Mouse (Mus musculus) telencephalon, adult 2 months (tissue): ENCODE data around the gene Sis.
A peak's percentile ranks its signal among the peaks of the same experiment; 100 is the strongest.

Source experiments
- DNase-seq: peaks from one replicate; pipeline ENCODE4 v3.0.0-alpha.2; 2011; ENCODE audit warnings: low read depth, low spot score

Sis gene

GRCm38 (mm10) chr3:72967675-72968074, at the start of gene Sis:
Gene Sis, minus strand, starts transcription at chr3:72967863.
- no peak for DNase-seq

GRCm38 (mm10) chr3:73006045-73006444, 38.4 kb upstream of the Sis start:
- no peak for DNase-seq

GRCm38 (mm10) chr3:73002933-73003696, 35.5 kb upstream of the Sis start:
- no peak for DNase-seq

- no peak for DNase-seq
These were observed 29.9 kb upstream of the Sis start for GRCm38 (mm10) chr3:72997517-72997916.

GRCm38 (mm10) chr3:72990992-72991391, 23.3 kb upstream of the Sis start:
- DNase-seq, result no peak

GRCm38 (mm10) chr3:72976602-72977001, 8.9 kb upstream of the Sis start:
- no peak for DNase-seq

- no peak for DNase-seq
These were observed 48.6 kb downstream of the Sis start for GRCm38 (mm10) chr3:72918919-72919526.

- DNase-seq, result no peak
These were observed 85.2 kb downstream of the Sis start for GRCm38 (mm10) chr3:72882501-72882900.

GRCm38 (mm10) chr3:72868141-72868540, 99.5 kb downstream of the Sis start:
- no peak for DNase-seq

GRCm38 (mm10) chr3:72858738-72859137, 108.9 kb downstream of the Sis start:
- DNase-seq, result no peak

- peak; percentile 62 for DNase-seq
These were observed 112.3 kb downstream of the Sis start for GRCm38 (mm10) chr3:72855405-72855804.

- no peak for DNase-seq
These were observed 127.0 kb downstream of the Sis start for GRCm38 (mm10) chr3:72840641-72841040.
